Mouse (Mus musculus) kidney, postnatal 25 days (tissue): ENCODE measurements around the gene Noto.

Experiments used
- DNase-seq, 2 experiments: peaks; one replicate each; pipeline ENCODE4 v3.0.0; 2021; ENCODE audit warnings: mixed read lengths in 2 of 2

The Noto gene

DNA sequence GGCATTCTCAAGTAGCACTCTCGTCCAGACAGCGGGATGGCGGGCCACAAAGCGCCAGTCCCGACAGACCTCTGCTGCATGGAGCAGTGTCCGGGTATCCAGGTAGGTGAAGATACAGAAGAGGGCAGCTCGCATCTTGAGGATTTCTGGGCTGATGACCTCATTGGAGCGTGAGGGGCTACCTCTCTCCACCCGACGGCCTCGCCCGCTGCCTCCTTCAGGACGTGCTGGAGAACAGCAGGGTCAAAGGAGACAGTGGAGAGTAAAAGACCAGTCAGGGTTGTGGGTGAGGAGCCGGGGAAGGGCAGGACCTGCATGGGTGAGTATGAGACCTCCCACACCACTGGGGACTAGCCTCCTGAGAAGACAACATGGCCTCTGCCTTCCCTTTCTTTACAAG, 54.7 kb downstream of the Noto start:
- no peak for DNase-seq
